Mouse (Mus musculus) mesoderm, embryonic 11.5 days (tissue): ENCODE measurements around the gene Lrig2.

ENCODE experiments used
- DNase-seq: peaks from one replicate; pipeline ENCODE4 v3.0.0-alpha.2; 2012; ENCODE audit warnings: low read depth, low spot score

The Lrig2 gene

GRCm38 (mm10) chr3:104510771-104511429 is 818 bp downstream of the Lrig2 start:
- DNase-seq = peak; percentile 53

- no peak for DNase-seq
Observed at GRCm38 (mm10) chr3:104501648-104502047, 10.1 kb downstream of the Lrig2 start.

- DNase-seq = no peak
Observed at GRCm38 (mm10) chr3:104500881-104501280, 10.8 kb downstream of the Lrig2 start.

- DNase-seq = no peak
Observed at GRCm38 (mm10) chr3:104496176-104496575, 15.5 kb downstream of the Lrig2 start.

- DNase-seq = no peak
Observed at GRCm38 (mm10) chr3:104480946-104481719, 30.6 kb downstream of the Lrig2 start.

GRCm38 (mm10) chr3:104478056-104478455 is 33.7 kb downstream of the Lrig2 start:
- DNase-seq = no peak

GRCm38 (mm10) chr3:104469421-104469820 is 42.3 kb downstream of the Lrig2 start:
- DNase-seq = no peak

- no peak for DNase-seq
Observed at GRCm38 (mm10) chr3:104461226-104461625, 50.5 kb downstream of the Lrig2 start.

- DNase-seq = no peak
Observed at GRCm38 (mm10) chr3:104458588-104458987, 53.1 kb downstream of the Lrig2 start.

- no peak for DNase-seq
Observed at GRCm38 (mm10) chr3:104455506-104456275, 56.0 kb downstream of the Lrig2 start.

- DNase-seq = no peak
Observed at GRCm38 (mm10) chr3:104447240-104447639, 64.5 kb downstream of the Lrig2 start.

- no peak for DNase-seq
Observed at GRCm38 (mm10) chr3:104446689-104447088, 65.0 kb downstream of the Lrig2 start.

GRCm38 (mm10) chr3:104445576-104445975 is 66.1 kb downstream of the Lrig2 start:
- no peak for DNase-seq

- DNase-seq = no peak
Observed at GRCm38 (mm10) chr3:104444946-104445460, 66.7 kb downstream of the Lrig2 start.

- no peak for DNase-seq
Observed at GRCm38 (mm10) chr3:104444082-104444481, 67.6 kb downstream of the Lrig2 start.

- no peak for DNase-seq
Observed at GRCm38 (mm10) chr3:104442357-104442756, 69.4 kb downstream of the Lrig2 start.

- peak; percentile 94 for DNase-seq
Observed at GRCm38 (mm10) chr3:104441870-104442283, 69.8 kb downstream of the Lrig2 start.

GRCm38 (mm10) chr3:104441435-104441834 is 70.3 kb downstream of the Lrig2 start:
- DNase-seq = no peak

- DNase-seq = no peak
Observed at GRCm38 (mm10) chr3:104438777-104439176, 72.9 kb downstream of the Lrig2 start.

- no peak for DNase-seq
Observed at GRCm38 (mm10) chr3:104437576-104437975, 74.1 kb downstream of the Lrig2 start.

GRCm38 (mm10) chr3:104435947-104436346 is 75.8 kb downstream of the Lrig2 start:
- DNase-seq = no peak

GRCm38 (mm10) chr3:104434246-104434696 is 77.4 kb downstream of the Lrig2 start:
- peak; percentile 33 for DNase-seq
